Mouse (Mus musculus): ENCODE data around the gene Pde4d. TPM values are rescaled to one million over a fixed set of nuclear protein-coding genes. Genes with fewer than 3 reads are reported as not detected.

The Pde4d gene
- 19.1 and 19.7 TPM in 2 replicates for polyA plus RNA-seq (2015; fragmentation: Nextera tagmentation; extraction: Ambion mirVana)

DNA sequence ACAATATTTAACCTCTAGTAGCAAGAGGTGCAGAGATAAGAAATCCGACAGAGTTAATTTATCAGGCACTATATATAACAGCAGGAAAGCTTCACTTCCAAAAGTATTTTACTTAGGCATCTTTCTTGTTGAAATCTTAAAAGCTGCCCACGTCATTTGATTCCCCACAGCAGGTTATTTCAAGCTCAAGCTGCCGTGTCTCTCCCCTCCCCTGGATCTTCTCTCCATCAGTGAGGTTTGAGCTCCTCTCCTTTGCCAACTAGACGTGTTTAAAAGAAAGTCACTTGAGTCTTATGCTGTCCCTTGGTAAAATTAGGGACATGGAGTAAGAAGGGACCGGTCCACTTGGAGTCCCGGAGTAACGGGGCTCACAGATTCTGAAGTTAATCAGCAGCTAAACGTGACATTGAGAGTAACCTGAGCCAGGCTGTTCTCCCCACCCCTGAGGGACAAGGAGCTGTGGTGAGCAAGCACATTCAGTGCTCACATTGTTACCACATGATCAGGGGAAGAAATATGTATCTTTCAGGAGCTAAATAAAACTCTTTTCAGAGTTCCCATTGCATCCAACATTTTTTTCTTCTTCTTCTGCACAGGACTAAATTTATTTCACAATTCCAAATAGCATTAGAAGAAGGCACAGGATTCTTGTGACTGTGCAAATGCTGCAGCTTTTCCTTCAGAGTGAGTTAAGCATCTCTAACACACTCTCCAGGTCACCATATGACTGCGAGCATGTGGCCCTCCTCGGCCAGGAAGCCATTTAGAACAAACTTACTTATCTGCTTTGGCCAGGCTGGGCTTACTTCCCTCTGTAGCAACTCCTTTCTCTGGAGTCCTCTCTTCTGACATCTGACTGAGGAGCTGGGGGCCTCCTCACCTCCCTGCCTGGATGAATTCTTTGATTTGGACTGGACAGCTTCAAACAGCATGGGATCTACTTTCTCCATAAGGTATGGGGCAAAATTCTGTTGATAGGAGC, at the start of gene Pde4d:
Pde4d (plus strand) TSS at position 833 of the 982 bp plus-strand sequence.
- Histone ChIP-seq H3K27me3 (no peaks in the 10 kb centered on the region), H3K4me1 (peaks cover 9% of the 10 kb centered on the region; the same call in 1 of the 2 replicates), H3K27ac (replicated peaks) (no peak within 1 kb of the TSS), H3K4me3 (replicated peaks) (no peak within 1 kb of the TSS), H3K9me3 (replicated peaks) (no peaks in the 10 kb centered on the region), H3K4me2 (replicated peaks) (no peak within 1 kb of the TSS), H3K9ac (no peak within 1 kb of the TSS), H3K36me3 (no peaks in the 10 kb centered on the region)
- ATAC-seq (ENCODE audit: insufficient number of reproducible peaks, low FRiP score, low TSS enrichment, low read depth) = no peak
- 20% methylated on average over 10 of the region's 10 CpGs for WGBS

DNA sequence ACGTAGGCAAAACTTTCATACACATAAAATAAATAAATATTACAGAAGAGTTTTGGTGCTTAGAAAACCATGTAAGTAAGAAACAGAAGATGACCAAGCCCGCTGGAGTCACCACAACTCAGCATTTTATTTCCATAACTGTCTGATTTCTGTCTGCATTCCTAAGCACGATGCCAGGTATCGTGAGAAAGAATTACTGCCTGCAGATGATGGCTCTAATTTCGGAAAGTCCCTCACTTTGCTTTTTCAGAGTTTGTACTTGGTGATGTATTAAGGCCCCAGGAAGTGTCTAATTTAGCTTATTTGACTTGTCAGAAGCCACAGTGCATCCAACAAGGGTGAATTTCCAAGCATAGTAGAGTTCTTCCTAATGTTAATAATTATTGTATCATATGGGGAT, 46.6 kb upstream of the Pde4d start:
- H3K9ac ChIP-seq = no peak overlapping the region
- H3K27me3 ChIP-seq = no peaks in the 10 kb centered on the region
- ATAC-seq (ENCODE audit: insufficient number of reproducible peaks, low FRiP score, low TSS enrichment, low read depth) = no peak
- no peaks in the 10 kb centered on the region for H3K4me1 ChIP-seq
- no peaks in the 10 kb centered on the region for H3K9me3 ChIP-seq (replicated peaks)
- no peak overlapping the region for H3K4me3 ChIP-seq (replicated peaks)
- no peak overlapping the region for H3K4me2 ChIP-seq (replicated peaks)
- H3K36me3 ChIP-seq = no peaks in the 10 kb centered on the region; the same call in 1 of the 2 replicates
- no peak overlapping the region for H3K27ac ChIP-seq (replicated peaks)
- WGBS = 71% methylated on average over 5 of the region's 5 CpGs

DNA sequence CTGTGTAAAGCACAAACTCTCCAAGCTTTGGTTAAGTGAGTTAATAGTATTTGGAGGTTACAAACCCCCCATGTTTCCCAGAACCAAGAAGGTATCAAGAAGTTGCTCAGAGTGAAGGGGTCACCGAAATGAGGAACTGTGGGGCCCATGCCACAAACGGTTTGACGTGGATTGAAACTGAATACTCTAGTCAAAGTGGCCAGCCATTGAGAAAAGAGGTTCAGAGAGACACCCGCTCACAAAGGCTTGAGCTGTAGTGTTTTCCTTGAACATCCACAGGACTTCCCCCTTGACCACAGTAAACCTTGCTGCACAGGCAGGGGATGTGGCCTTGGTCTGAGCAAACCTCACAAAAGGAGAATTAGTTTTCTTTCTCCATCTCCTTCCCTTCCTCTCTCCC, 45.4 kb upstream of the Pde4d start:
- Histone ChIP-seq H3K36me3 (no peaks in the 10 kb centered on the region; the same call in 1 of the 2 replicates), H3K9me3 (replicated peaks) (no peaks in the 10 kb centered on the region), H3K4me1 (no peaks in the 10 kb centered on the region), H3K4me2 (replicated peaks) (no peak overlapping the region), H3K9ac (no peak overlapping the region), H3K4me3 (replicated peaks) (no peak overlapping the region), H3K27me3 (no peaks in the 10 kb centered on the region), H3K27ac (replicated peaks) (no peak overlapping the region)
- ATAC-seq (ENCODE audit: insufficient number of reproducible peaks, low FRiP score, low TSS enrichment, low read depth) = no peak
- WGBS = 78% methylated on average over 4 of the region's 4 CpGs

DNA sequence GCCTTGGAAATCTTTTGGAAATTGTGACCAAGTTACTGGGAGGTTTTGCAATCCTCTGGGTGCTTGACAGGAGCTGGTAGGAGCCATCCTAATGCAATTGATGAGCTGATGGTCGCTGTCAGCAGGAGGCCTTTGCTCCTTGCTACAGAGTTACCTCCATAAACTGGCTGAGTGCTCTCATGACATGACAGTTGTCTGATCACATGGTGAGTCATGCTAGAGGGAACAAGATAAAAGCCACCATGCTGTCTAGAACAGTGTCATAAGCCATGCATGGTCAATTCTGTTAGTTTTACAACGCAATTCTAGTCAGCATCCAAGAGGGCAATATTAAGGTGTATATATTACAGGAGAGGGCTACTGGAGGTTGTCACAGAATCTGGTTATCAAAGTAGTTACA, 34.3 kb upstream of the Pde4d start:
- Histone ChIP-seq H3K9me3 (replicated peaks) (no peaks in the 10 kb centered on the region), H3K9ac (no peak overlapping the region), H3K36me3 (no peaks in the 10 kb centered on the region), H3K27ac (replicated peaks) (no peak overlapping the region), H3K4me1 (no peaks in the 10 kb centered on the region), H3K4me3 (replicated peaks) (no peak overlapping the region), H3K27me3 (no peaks in the 10 kb centered on the region), H3K4me2 (replicated peaks) (no peak overlapping the region)
- 85% methylated on average over 2 of the region's 2 CpGs for WGBS
- ATAC-seq (ENCODE audit: insufficient number of reproducible peaks, low FRiP score, low TSS enrichment, low read depth) = no peak

DNA sequence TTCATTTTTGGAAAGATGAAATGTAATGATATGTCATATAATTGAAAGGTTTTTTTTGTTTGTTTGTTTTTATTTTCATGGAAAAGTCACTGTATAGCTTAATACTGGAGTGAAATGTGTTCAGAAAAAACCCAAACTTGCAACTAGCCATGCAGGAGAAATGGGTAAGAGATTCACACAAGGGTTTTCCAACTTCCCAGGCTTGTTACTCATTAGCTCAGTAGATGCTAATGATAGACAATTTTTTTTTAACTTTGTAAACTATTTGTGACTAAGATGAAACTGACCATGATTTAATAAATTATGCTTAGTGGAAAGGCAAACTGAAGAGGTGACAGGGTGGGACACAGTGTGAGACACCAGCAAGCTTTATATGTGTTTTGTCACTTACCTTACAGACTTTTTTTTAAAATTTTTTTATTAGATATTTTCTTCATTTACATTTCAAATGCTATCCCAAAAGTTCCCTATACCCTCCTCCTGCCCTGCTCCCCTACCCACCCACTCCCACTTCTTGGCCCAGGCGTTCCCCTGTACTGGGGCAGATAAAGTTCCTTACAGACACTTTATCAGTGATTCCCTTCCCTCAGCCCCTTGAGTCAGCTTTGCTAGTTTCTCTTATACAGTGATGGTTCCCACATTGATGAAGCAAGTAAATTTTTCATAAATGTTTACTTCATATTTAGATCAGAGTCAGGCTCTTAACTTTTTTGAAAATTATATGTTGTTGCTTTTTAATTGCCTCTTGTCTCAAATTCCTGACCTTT, 30.8 kb upstream of the Pde4d start:
- H3K4me1 ChIP-seq = no peaks in the 10 kb centered on the region
- 86% methylated on average over 1 of the region's 1 CpGs for WGBS
- no peaks in the 10 kb centered on the region for H3K27me3 ChIP-seq
- no peak overlapping the region for H3K27ac ChIP-seq (replicated peaks)
- no peak overlapping the region for H3K4me3 ChIP-seq (replicated peaks)
- no peaks in the 10 kb centered on the region for H3K9me3 ChIP-seq (replicated peaks)
- H3K9ac ChIP-seq = no peak overlapping the region
- no peak overlapping the region for H3K4me2 ChIP-seq (replicated peaks)
- ATAC-seq (ENCODE audit: insufficient number of reproducible peaks, low FRiP score, low TSS enrichment, low read depth) = no peak
- no peaks in the 10 kb centered on the region for H3K36me3 ChIP-seq

DNA sequence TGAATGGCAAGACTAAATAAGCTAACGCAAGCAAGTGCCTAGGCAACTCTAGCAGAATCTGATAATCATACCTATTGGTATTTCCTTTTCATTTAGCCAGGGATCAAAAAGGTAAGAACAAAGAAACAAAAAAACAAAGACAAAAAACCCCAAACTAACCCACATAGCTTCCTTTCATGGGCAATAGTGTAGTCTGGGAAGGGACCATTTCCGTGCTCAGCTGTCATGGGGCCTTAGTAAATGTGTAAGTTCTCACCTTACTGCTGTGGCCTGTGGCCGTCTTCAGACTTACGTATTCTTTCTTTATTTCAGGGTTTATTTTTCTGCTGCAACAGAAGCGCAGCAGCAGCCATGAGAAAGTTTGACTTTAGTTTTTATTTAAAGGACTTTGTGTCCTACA, 23.4 kb upstream of the Pde4d start:
- H3K4me3 ChIP-seq (replicated peaks) = no peak overlapping the region
- 66% methylated on average over 5 of the region's 5 CpGs for WGBS
- H3K4me1 ChIP-seq = no peaks in the 10 kb centered on the region
- H3K4me2 ChIP-seq (replicated peaks) = no peak overlapping the region
- H3K36me3 ChIP-seq = no peaks in the 10 kb centered on the region
- ATAC-seq (ENCODE audit: insufficient number of reproducible peaks, low FRiP score, low TSS enrichment, low read depth) = no peak
- no peaks in the 10 kb centered on the region for H3K9me3 ChIP-seq (replicated peaks)
- no peak overlapping the region for H3K9ac ChIP-seq
- no peak overlapping the region for H3K27ac ChIP-seq (replicated peaks)
- H3K27me3 ChIP-seq = no peaks in the 10 kb centered on the region

DNA sequence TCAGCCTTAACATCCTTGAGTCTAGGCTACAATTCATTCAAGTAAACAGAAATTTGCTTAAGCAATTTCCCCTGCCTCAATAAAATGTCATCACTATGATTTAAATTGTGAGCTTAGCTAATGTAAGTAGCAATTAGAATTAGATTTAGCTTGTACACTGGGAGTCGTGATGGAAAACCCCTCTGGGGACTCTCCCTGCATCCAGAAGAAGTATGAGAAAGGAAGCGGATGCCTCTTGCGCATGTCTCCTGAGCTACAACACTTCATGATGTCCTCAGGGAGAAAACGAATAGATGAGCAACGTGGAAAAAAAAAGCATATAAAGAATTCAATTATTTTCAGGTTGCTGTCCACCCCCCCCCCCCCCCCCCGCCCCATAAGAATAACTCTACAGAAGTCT, 20.9 kb upstream of the Pde4d start:
- no peak for ATAC-seq (ENCODE audit: insufficient number of reproducible peaks, low FRiP score, low TSS enrichment, low read depth)
- no peaks in the 10 kb centered on the region for H3K4me1 ChIP-seq
- WGBS = 68% methylated on average over 6 of the region's 6 CpGs
- no peak overlapping the region for H3K4me3 ChIP-seq (replicated peaks)
- no peak overlapping the region for H3K27ac ChIP-seq (replicated peaks)
- no peak overlapping the region for H3K9ac ChIP-seq
- no peaks in the 10 kb centered on the region for H3K9me3 ChIP-seq (replicated peaks)
- no peak overlapping the region for H3K4me2 ChIP-seq (replicated peaks)
- no peaks in the 10 kb centered on the region for H3K36me3 ChIP-seq
- no peaks in the 10 kb centered on the region for H3K27me3 ChIP-seq

DNA sequence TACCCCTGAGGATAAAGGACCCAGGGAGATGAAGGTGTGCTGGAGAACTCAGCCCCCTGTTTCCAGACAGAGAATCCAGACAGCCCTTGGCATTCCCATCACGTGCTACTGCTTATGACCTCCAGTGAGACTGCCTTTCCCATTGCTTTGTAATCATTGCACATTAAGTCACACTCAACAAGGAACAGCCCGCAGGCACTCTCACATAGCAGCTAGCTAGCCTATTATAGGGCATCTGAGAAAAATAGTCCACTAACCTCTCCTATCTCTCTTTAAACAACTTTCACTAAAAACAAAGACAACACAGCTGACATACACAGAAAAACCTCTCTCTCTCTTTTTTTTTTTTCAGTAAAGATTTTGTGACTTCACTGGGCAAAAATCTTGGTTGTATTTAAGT, 20.1 kb upstream of the Pde4d start:
- H3K27me3 ChIP-seq = no peaks in the 10 kb centered on the region
- no peak for ATAC-seq (ENCODE audit: insufficient number of reproducible peaks, low FRiP score, low TSS enrichment, low read depth)
- no peak overlapping the region for H3K9ac ChIP-seq
- WGBS = 68% methylated on average over 2 of the region's 2 CpGs
- no peak overlapping the region for H3K4me3 ChIP-seq (replicated peaks)
- H3K4me2 ChIP-seq (replicated peaks) = no peak overlapping the region
- no peaks in the 10 kb centered on the region for H3K9me3 ChIP-seq (replicated peaks)
- no peak overlapping the region for H3K27ac ChIP-seq (replicated peaks)
- H3K36me3 ChIP-seq = no peaks in the 10 kb centered on the region
- no peaks in the 10 kb centered on the region for H3K4me1 ChIP-seq

DNA sequence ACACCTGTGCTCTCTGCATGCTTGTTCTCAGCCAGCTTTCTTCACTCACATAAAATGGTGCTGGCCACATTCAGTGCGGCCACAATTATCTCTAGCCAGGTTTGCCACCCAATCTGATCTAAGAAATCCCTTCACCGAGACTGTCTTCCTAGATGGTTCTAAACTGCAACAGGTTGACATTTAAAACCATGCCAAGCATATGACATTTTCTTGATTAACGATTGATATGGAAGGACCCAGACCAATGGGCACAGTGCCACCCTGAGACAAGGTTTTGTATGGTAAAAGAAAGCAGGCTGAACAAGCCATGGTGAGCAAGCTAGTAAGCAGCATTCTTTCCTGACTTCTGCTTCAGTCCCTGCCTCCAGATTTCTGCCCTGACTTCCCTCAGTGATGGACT, 18.0 kb upstream of the Pde4d start:
- 92% methylated on average over 3 of the region's 3 CpGs for WGBS
- ATAC-seq (ENCODE audit: insufficient number of reproducible peaks, low FRiP score, low TSS enrichment, low read depth) = no peak
- no peak overlapping the region for H3K27ac ChIP-seq (replicated peaks)
- H3K4me3 ChIP-seq (replicated peaks) = no peak overlapping the region
- no peaks in the 10 kb centered on the region for H3K36me3 ChIP-seq
- no peaks in the 10 kb centered on the region for H3K9me3 ChIP-seq (replicated peaks)
- no peaks in the 10 kb centered on the region for H3K4me1 ChIP-seq
- no peaks in the 10 kb centered on the region for H3K27me3 ChIP-seq
- no peak overlapping the region for H3K4me2 ChIP-seq (replicated peaks)
- no peak overlapping the region for H3K9ac ChIP-seq

DNA sequence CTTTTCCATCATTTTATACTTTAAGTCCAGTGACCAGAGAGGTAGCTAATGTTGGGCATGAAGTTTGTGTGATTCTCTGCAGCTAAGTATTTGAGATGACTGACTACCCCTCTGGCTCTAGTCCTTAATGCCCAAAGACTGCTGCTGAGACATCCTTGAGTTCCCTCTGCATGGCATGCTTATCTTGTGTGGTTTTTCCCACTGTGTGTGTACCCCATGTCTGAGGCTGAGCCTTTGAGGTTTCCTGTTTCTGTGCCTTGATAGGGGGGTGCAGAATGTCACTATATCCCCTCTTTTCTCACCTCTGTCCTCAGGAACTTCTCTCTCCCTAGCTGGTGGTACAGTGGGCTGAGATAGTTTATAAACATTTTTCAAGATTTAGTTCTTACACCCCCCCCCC, 14.1 kb upstream of the Pde4d start:
- no peaks in the 10 kb centered on the region for H3K36me3 ChIP-seq
- no peak overlapping the region for H3K4me2 ChIP-seq (replicated peaks)
- no peak for ATAC-seq (ENCODE audit: insufficient number of reproducible peaks, low FRiP score, low TSS enrichment, low read depth)
- no peak overlapping the region for H3K9ac ChIP-seq
- no peak overlapping the region for H3K4me3 ChIP-seq (replicated peaks)
- H3K9me3 ChIP-seq (replicated peaks) = no peaks in the 10 kb centered on the region
- no peaks in the 10 kb centered on the region for H3K27me3 ChIP-seq
- no peak overlapping the region for H3K27ac ChIP-seq (replicated peaks)
- H3K4me1 ChIP-seq = no peaks in the 10 kb centered on the region

DNA sequence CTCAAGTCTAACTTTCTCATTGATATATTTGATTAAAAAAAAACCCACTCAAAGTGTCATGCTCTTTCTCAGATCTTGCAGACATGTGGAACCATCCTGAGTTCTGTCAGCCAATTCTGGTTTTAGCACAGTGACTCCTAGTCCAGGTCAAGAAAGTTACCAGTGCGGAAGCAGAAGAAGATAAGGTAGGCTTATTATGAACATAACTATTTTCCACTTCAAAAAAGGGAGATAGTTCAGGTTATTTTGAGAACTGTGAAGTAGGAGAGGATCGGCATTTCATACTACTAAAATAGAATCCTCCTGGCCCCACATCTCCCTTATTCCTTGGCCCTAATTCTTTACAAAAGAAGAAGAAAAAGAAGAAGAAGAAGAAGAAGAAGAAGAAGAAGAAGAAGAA, 12.3 kb upstream of the Pde4d start:
- H3K27me3 ChIP-seq = no peaks in the 10 kb centered on the region
- WGBS = 89% methylated on average over 2 of the region's 2 CpGs
- H3K27ac ChIP-seq (replicated peaks) = no peak overlapping the region
- H3K4me3 ChIP-seq (replicated peaks) = no peak overlapping the region
- no peaks in the 10 kb centered on the region for H3K9me3 ChIP-seq (replicated peaks)
- no peaks in the 10 kb centered on the region for H3K36me3 ChIP-seq
- H3K4me1 ChIP-seq = no peaks in the 10 kb centered on the region
- no peak for ATAC-seq (ENCODE audit: insufficient number of reproducible peaks, low FRiP score, low TSS enrichment, low read depth)
- H3K9ac ChIP-seq = no peak overlapping the region
- H3K4me2 ChIP-seq (replicated peaks) = no peak overlapping the region

All from embryonic facial prominence, embryonic 15.5 days (tissue).